Mouse (Mus musculus): ENCODE results near the gene Ppy. TPM values are rescaled to one million over a fixed set of nuclear protein-coding genes. Genes with fewer than 3 reads are reported as not detected.
A peak's percentile ranks its signal among the peaks of the same experiment; 100 is the strongest.

The Ppy gene
- polyA plus RNA-seq (2015; fragmentation: Nextera tagmentation; extraction: Ambion mirVana): not detected in 2 replicates

DNA sequence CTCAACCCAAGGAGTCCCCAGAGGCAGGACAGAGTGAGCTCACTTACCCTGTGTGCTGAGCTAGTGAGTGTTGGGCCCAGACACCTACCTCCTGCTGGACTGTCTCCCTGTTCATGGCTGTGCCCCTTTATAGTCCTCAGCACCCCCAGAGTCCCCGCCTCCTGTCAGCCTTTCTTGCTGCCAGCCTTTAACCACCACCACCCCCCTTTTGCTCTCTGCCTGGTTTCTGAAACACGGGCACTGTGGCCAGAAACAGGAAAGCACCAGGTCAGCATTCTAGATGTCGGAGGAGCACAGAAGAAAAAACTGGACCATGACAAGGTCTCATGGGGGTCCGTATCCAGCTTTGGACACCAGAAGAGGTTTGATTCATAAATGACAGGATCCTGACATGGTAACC lies at the start of gene Ppy:
Ppy (minus strand) TSS at position 101 of the 400 bp plus-strand sequence.
- H3K4me3 ChIP-seq: no peak within 1 kb of the TSS
- no peak within 1 kb of the TSS for H3K27ac ChIP-seq
- ATAC-seq (replicated peaks): no peak
- H3K27me3 ChIP-seq (replicated peaks): peaks cover 42% of the 10 kb centered on the region
- H3K9me3 ChIP-seq: no peaks in the 10 kb centered on the region
- no peaks in the 10 kb centered on the region for H3K36me3 ChIP-seq (replicated peaks)
- no peak within 1 kb of the TSS for H3K9ac ChIP-seq
- WGBS: 77% methylated on average over 4 of the region's 4 CpGs
- peaks cover 13% of the 10 kb centered on the region for H3K4me1 ChIP-seq
- no peak within 1 kb of the TSS for H3K4me2 ChIP-seq

- no peak overlapping the region for H3K4me3 ChIP-seq
- WGBS: 11% methylated on average over 34 of the region's 34 CpGs
- no peak overlapping the region for H3K9ac ChIP-seq
- no peak for ATAC-seq (replicated peaks)
- 0 out of 2 replicates have a peak overlapping the region, but pooled peaks have one; percentile 3 for H3K4me2 ChIP-seq
- H3K36me3 ChIP-seq (replicated peaks): no peaks in the 10 kb centered on the region
- no peaks in the 10 kb centered on the region for H3K9me3 ChIP-seq
- H3K27me3 ChIP-seq (replicated peaks): peaks cover 66% of the 10 kb centered on the region
- no peak overlapping the region for H3K27ac ChIP-seq
- H3K4me1 ChIP-seq: peaks cover 26% of the 10 kb centered on the region; the same call in 1 of the 2 replicates
Measured at GRCm38 (mm10) chr11:102147213-102147989, 46.3 kb upstream of the Ppy start.

DNA sequence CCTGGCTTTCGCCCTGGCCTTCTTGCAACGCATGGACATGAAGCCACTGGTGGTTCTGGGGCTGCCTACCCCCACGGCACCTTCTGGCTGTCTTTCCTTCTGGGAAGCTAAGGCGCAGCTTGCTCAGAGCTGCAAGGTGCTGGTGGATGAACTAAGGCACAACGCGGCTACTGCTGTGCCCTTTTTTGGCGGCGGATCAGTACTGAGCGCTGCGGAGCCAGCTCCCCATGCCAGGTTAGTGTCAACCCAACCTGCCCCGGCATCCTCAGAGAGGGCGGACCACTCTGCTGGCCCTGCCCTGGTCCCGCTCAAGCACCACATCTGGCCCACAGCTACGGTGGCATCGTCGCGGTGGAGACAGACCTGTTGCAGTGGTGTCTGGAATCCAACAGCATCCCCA lies 45.4 kb upstream of the Ppy start:
- H3K9me3 ChIP-seq: no peaks in the 10 kb centered on the region
- no peak overlapping the region for H3K4me2 ChIP-seq
- no peak overlapping the region for H3K4me3 ChIP-seq
- H3K27ac ChIP-seq: no peak overlapping the region
- 12% methylated on average over 16 of the region's 17 CpGs for WGBS
- H3K9ac ChIP-seq: 0 out of 2 replicates have a peak overlapping the region, but pooled peaks have one; percentile 9
- H3K4me1 ChIP-seq: peaks cover 26% of the 10 kb centered on the region; the same call in 1 of the 2 replicates
- no peaks in the 10 kb centered on the region for H3K36me3 ChIP-seq (replicated peaks)
- H3K27me3 ChIP-seq (replicated peaks): peaks cover 66% of the 10 kb centered on the region
- no peak for ATAC-seq (replicated peaks)

GRCm38 (mm10) chr11:102146005-102146404 lies 44.9 kb upstream of the Ppy start:
- no peaks in the 10 kb centered on the region for H3K36me3 ChIP-seq (replicated peaks)
- no peak overlapping the region for H3K27ac ChIP-seq
- ATAC-seq (replicated peaks): no peak
- H3K4me2 ChIP-seq: no peak overlapping the region
- no peak overlapping the region for H3K4me3 ChIP-seq
- H3K4me1 ChIP-seq: peaks cover 26% of the 10 kb centered on the region; the same call in 1 of the 2 replicates
- H3K9me3 ChIP-seq: no peaks in the 10 kb centered on the region
- H3K27me3 ChIP-seq (replicated peaks): peaks cover 66% of the 10 kb centered on the region
- H3K9ac ChIP-seq: no peak overlapping the region
- WGBS: 5% methylated on average over 16 of the region's 16 CpGs

DNA sequence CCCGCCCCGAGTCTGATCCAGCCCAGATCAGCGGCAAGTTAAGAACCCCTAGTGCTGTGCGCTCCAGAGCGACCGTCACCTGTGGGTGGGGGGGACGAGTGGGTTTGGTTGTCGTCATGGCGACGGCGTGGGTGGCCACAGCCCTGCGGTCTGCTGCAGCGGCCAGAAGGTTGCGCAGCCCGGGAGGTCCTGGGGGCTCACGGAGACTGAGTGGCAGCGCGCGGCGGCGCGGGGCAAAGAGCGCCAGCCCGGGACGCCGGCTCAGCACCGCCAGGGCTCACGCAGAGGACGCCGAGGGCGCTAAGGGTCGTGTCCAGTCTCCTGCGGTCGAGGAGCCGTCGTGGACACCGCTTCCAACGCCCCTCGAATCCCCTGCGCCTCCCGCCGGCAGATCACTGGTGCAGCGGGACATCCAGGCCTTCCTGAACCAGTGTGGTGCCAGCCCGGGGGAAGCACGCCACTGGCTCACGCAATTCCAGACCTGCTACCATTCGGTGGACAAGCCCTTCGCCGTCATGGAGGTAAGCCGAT lies 44.4 kb upstream of the Ppy start, which contains the start of gene Nags:
Nags (plus strand) TSS at position 43 of the 531 bp plus-strand sequence.
- Histone ChIP-seq H3K36me3 (replicated peaks) (no peaks in the 10 kb centered on the region), H3K27ac (no peak within 1 kb of the TSS), H3K9ac (0 out of 2 replicates have a peak within 1 kb of the TSS, but pooled peaks have one; percentile 9)

DNA sequence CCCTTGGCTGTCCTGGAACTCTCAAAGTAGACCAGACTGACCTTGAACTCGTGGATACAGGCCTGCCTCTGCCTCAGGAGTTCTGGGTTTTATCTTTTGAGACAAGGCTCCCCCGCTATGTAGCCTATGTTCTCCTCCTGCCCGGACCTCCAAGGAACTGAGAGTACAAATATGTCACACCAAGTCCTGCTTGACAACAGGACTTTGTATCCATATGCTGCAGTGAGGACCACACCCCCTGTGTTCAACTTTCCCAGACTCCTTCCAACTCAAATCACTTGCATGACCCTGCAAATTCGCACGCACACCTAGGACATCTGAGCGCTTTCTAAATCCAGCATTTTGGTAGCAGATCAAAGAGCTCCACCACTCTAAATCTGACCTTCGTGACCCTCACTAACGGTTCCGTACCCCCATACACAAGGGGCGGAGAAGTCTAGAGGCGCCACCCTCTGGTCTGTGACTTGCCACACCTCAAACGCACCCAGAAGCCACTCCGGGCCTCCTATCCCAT lies 43.9 kb upstream of the Ppy start:
- peaks cover 66% of the 10 kb centered on the region for H3K27me3 ChIP-seq (replicated peaks)
- H3K27ac ChIP-seq: no peak overlapping the region
- H3K4me1 ChIP-seq: peaks cover 26% of the 10 kb centered on the region; the same call in 1 of the 2 replicates
- H3K4me3 ChIP-seq: 0 out of 2 replicates have a peak overlapping the region, but pooled peaks have one; percentile 2
- ATAC-seq (replicated peaks): no peak
- H3K9me3 ChIP-seq: no peaks in the 10 kb centered on the region
- H3K4me2 ChIP-seq: peak overlapping the region; percentile 36
- no peak overlapping the region for H3K9ac ChIP-seq
- 22% methylated on average over 13 of the region's 13 CpGs for WGBS
- no peaks in the 10 kb centered on the region for H3K36me3 ChIP-seq (replicated peaks)

More for the DNA sequence above, 44.4 kb upstream of the Ppy start, which contains the start of gene Nags:
- peak within 1 kb of the TSS; percentile 36 for H3K4me2 ChIP-seq
- no peak for ATAC-seq (replicated peaks)
- peak within 1 kb of the TSS; percentile 2; the same call in 1 of the 2 replicates for H3K4me3 ChIP-seq
- WGBS: 2% methylated on average over 49 of the region's 50 CpGs
- no peaks in the 10 kb centered on the region for H3K9me3 ChIP-seq
- H3K27me3 ChIP-seq (replicated peaks): peaks cover 66% of the 10 kb centered on the region
- peaks cover 26% of the 10 kb centered on the region; the same call in 1 of the 2 replicates for H3K4me1 ChIP-seq

DNA sequence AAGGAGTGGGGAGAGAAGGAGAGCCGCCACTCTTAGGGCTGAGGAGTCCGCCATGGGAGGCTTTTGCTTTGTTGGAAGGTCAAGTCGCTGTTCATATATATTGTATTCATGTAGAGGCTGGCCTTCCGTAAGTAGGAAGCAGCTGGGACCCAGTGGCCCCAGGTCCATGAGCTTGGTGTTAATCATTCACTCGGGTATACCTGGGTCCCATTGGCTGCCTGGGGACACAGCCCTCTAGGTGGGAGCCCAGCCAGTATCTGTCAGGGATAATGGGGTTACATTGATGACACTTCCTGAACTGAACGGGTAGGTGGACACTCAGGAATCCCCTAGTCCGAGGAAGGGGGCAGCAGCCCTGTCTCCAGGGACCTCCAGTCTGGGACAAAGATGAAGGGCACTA lies 41.2 kb upstream of the Ppy start:
- WGBS: 63% methylated on average over 7 of the region's 7 CpGs
- Histone ChIP-seq H3K27me3 (replicated peaks) (peaks cover 45% of the 10 kb centered on the region), H3K4me2 (no peak overlapping the region), H3K27ac (no peak overlapping the region), H3K9ac (no peak overlapping the region), H3K4me3 (no peak overlapping the region), H3K9me3 (no peaks in the 10 kb centered on the region), H3K4me1 (peaks cover 24% of the 10 kb centered on the region; the same call in 1 of the 2 replicates), H3K36me3 (replicated peaks) (no peaks in the 10 kb centered on the region)
- no peak for ATAC-seq (replicated peaks)

- H3K36me3 ChIP-seq (replicated peaks): no peaks in the 10 kb centered on the region
- no peak overlapping the region for H3K27ac ChIP-seq
- WGBS: 6% methylated on average over 5 of the region's 5 CpGs
- no peak overlapping the region for H3K9ac ChIP-seq
- H3K9me3 ChIP-seq: no peaks in the 10 kb centered on the region
- H3K4me2 ChIP-seq: no peak overlapping the region
- peaks cover 30% of the 10 kb centered on the region for H3K27me3 ChIP-seq (replicated peaks)
- peaks cover 7% of the 10 kb centered on the region; the same call in 1 of the 2 replicates for H3K4me1 ChIP-seq
- ATAC-seq (replicated peaks): no peak
- H3K4me3 ChIP-seq: no peak overlapping the region
Measured at GRCm38 (mm10) chr11:102140508-102140907, 39.4 kb upstream of the Ppy start.

GRCm38 (mm10) chr11:102138447-102138740 lies 37.3 kb upstream of the Ppy start:
- 0 out of 2 replicates have a peak, but pooled peaks have one; percentile 60 for ATAC-seq (replicated peaks)
- H3K27ac ChIP-seq: no peak overlapping the region
- WGBS: 1% methylated on average over 18 of the region's 18 CpGs
- H3K4me2 ChIP-seq: peak overlapping the region; percentile 53
- peaks cover 9% of the 10 kb centered on the region; the same call in 1 of the 2 replicates for H3K4me1 ChIP-seq
- no peaks in the 10 kb centered on the region for H3K36me3 ChIP-seq (replicated peaks)
- peaks cover 11% of the 10 kb centered on the region for H3K27me3 ChIP-seq (replicated peaks)
- H3K9me3 ChIP-seq: no peaks in the 10 kb centered on the region
- peak overlapping the region; percentile 24 for H3K4me3 ChIP-seq
- H3K9ac ChIP-seq: peak overlapping the region; percentile 23; the same call in 1 of the 2 replicates

DNA sequence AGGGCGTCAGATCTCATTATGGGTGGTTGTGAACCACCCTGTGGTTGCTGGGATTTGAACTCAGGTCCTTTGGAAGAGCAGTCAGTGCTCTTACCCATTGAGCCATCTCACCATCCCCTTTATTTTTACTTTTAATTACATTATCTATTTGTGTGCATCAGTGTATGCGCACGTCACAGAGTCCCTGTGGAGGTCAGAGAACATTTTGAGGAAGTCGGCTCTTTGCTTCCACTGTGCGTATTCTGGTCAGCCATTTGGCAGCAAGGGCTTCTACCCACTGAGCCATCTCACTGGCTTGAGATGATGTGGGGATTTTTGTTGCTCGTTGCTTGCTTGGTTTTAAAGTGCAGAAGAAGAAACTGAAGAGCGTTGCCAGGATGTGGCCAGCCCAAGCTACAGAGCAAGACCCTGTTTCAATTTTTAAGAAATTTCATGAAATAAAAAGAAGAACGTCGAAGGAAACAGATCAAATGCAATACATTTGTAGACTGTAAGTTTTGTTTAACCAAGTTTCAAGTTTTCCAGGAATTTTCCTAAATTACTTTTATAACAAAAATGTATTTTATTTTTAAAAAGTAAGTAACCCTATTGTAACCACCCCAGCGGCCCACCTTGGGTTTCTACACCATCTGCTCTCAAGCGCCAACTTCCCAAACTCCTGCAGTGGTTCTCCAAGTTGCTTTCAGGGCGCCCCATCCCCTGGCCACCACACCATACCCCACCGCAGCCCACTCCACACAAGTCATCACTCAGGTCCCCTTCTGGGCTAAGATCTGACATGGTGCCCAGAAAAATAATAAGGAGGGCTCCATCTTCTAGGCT lies 36.7 kb upstream of the Ppy start:
- H3K9ac ChIP-seq: peak overlapping the region; percentile 23; the same call in 1 of the 2 replicates

GRCm38 (mm10) chr11:102134516-102134915 lies 33.4 kb upstream of the Ppy start:
- WGBS: 24% methylated on average over 4 of the region's 4 CpGs
- H3K4me1 ChIP-seq: peaks cover 9% of the 10 kb centered on the region; the same call in 1 of the 2 replicates
- ATAC-seq (replicated peaks): no peak
- no peak overlapping the region for H3K4me2 ChIP-seq
- no peak overlapping the region for H3K27ac ChIP-seq
- no peaks in the 10 kb centered on the region for H3K36me3 ChIP-seq (replicated peaks)
- H3K27me3 ChIP-seq (replicated peaks): peaks cover 7% of the 10 kb centered on the region
- H3K9me3 ChIP-seq: no peaks in the 10 kb centered on the region
- H3K9ac ChIP-seq: no peak overlapping the region
- no peak overlapping the region for H3K4me3 ChIP-seq

More for the DNA sequence above, 36.7 kb upstream of the Ppy start:
- Histone ChIP-seq H3K4me1 (peaks cover 9% of the 10 kb centered on the region; the same call in 1 of the 2 replicates), H3K27me3 (replicated peaks) (peaks cover 7% of the 10 kb centered on the region), H3K4me3 (peak overlapping the region; percentile 24), H3K4me2 (peak overlapping the region; percentile 53), H3K9me3 (no peaks in the 10 kb centered on the region), H3K36me3 (replicated peaks) (no peaks in the 10 kb centered on the region), H3K27ac (no peak overlapping the region)
- 45% methylated on average over 13 of the region's 13 CpGs for WGBS
- ATAC-seq (replicated peaks): no peak
